Mouse (Mus musculus) heart, postnatal 0 days (tissue): ENCODE measurements around the gene Sft2d1.

Source experiments
- CTCF ChIP-seq: IDR thresholded peaks from 2 replicates; pipeline ENCODE4 v1.5.1; 2016; ENCODE audit warnings: antibody characterized with exemption, control low read depth, low read depth
- EP300 ChIP-seq: IDR thresholded peaks from 2 replicates; pipeline ENCODE4 v1.6.1; 2016; ENCODE audit warnings: antibody characterized with exemption, low read depth

- TF ChIP-seq CTCF = no peak
- no peak for TF ChIP-seq EP300
Observed at GRCm38 (mm10) chr17:8276680-8277079, 34.2 kb upstream of the Sft2d1 start.
